Mouse (Mus musculus): ENCODE measurements at regions not wholly inside any gene's neighbourhood (a gene's known extent, or its start where the extent isn't known, plus 50 kb on each side); places are given as distances from the start of the nearest gene placed in this dataset.
A peak's percentile ranks its signal among the peaks of the same experiment; 100 is the strongest.

DNA sequence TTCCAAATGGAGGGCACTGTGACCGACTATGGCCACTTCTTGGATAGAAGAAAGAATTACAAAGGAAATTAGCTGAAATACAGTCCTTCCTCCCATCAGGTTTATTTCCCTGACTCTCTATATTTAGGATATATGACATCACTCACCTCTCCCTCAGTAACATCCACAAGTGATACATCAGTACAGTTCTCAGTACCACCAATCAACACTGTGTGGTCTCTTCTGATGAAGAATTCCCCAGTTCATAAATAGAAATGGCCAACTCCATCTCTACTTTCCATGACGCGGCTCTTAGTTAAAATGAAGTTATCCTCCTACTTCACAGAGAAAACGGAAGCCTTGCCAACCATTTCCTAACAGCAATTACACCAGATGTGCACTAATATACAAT is 208.3 kb upstream of the Dio2 start:
- no peak for DNase-seq

DNA sequence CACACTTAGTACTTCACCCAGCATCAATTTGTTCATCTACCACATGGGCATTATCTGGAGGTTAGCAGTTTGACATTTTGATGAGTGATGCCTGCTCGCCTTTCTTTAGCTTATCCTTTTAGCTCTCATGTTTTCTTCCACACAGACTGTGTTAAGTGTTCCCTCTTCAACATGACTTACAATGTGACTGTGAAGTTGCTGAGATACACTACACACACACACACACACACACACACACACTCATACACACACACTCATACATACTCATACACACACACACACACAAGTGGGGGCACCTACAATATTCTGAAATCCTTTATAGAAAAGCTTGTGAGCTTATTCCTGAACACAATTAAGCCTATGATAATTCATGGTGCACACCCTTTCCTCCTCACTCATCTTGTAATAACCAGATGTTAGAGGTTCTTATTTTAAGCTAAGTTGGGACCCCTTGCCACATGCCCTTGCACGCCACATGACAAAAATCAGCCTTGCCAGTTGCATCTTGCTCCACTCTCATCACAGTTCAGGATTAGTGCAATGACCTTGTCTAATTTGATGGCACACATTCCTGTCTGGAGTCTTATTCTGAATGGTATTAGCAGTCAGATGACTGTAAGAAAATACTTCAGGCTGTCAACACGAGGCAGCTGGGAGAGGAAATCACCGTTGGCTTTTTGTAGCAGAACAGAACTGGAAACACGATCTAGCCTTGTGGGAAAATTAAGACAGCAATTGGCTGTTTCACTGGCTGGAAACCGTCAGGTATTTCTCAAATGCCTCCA is 207.7 kb upstream of the Dio2 start:
- DNase-seq = no peak

DNA sequence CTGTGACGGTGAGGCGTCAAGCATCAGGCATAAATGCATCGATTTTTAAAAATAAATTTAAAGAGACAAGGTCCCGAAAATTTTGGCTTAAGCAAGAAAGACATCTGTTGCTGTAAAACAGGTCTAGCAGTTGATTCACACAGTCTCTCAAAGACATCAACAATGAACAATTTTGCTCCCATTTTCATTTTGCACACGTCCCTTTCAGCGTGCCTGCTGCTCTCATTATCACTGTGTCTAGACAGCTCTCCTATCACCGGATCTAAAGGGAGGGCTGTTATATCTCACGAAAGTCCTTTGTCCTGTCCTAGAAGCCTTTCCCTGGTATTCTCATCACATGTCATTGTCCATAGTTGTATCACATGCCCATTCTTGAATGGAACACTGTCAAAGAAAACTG is 194.4 kb upstream of the Dio2 start:
- no peak for DNase-seq

DNA sequence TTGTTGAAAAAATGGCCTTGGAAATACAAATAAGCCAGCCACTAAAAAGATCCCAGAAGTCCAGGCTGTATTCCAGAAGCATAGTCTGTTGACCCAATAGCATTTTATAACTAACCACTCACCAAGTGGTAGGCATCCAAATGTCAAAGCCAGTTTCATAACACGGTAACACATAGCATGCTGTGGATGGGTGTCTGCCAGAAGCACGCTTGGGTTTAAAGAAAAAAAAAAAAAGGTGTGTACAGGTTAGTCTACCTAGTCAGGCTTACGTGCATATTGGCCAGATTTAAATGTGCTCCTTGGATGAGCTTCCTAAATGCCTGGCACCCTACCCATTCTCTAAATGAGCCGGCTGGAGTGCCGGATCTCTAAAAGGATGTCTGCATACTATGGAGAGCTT is 194.0 kb upstream of the Dio2 start:
- DNase-seq = no peak

DNA sequence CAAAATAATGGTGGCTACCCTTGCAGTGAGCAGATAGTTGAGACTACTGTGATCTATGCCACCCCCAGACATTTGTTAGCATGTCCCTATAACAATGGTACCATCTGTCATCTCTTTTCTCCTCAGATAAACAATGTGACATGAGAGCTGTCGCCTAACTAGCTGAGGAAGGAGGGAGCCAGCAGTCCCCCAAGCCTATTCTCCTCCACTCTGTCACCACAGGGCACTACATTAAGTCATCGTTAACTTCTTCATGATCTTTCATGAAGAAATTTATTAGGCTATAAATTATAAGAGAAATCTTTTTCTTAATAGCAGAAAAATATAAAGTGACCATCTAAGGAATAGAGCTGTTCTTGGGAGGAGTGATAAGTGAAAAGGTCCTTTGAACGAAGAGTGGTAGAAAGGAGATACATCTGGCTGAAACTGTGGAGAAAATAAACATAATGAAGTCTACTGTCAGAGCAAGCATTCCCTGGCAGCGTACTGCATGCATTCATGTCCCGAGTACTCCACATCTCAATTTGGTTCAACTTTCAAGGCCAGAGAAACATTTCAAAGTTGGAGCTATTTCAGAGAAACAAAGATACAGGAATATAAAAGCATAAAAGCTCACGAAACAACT is 192.0 kb upstream of the Dio2 start:
- peak in 1 of 2 experiments; percentile 21 for DNase-seq

DNA sequence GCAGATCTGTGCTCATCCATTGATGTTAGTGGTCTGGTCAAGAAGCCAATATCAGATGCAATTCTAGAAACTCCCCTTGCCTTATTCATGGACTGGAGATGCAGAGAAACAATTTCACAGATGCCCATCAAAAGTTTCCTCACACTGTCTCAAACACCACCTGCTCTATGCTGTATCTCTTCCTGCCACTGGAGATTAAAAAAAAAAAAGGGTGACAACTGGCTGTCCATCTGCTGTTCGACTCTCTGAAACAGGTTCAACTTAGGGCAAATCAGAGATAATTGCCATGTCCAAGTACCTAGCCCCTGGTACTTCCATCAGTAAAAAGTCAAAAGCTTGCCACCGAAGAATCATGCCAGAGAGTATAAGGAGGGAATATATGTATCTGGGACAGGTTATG is 185.4 kb upstream of the Dio2 start:
- no peak for DNase-seq

DNA sequence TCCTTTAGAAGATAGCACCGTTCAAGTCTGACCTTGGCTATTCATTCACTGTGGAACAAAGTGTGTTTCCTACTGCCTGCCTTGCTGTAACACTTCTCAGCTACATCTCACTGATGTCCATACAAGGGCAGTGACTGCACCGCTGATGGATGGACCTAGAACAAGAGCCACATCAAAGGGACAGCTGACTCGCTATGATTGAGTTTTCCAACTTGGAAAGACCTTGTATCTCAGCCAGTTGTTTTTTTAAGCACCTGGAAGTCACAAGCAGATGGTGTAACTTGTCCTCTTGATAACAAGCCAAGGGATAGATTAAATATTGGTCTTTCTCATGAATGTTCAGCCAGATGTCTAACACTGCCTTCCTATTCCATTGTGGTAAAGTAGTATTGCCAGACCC is 184.9 kb upstream of the Dio2 start:
- no peak for DNase-seq

DNA sequence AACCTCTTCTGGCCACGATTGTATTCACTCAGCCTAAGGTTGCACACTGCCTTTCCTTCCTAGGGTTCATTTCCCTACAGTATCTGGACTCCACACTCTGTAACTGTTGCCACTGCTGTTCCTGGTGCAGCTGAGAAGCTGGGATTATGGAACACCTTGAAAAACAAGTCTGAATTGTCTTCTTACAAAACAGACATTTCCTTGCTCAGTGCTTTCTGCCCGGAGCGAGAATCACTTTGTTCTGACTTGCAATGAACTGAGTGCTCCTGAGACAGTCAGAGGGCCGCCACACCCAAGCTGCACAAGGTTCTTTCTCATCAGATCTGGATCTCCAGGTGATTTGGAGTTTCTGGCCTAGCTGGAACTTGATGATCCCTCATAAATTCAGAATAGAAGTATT is 183.0 kb upstream of the Dio2 start:
- no peak for DNase-seq

DNA sequence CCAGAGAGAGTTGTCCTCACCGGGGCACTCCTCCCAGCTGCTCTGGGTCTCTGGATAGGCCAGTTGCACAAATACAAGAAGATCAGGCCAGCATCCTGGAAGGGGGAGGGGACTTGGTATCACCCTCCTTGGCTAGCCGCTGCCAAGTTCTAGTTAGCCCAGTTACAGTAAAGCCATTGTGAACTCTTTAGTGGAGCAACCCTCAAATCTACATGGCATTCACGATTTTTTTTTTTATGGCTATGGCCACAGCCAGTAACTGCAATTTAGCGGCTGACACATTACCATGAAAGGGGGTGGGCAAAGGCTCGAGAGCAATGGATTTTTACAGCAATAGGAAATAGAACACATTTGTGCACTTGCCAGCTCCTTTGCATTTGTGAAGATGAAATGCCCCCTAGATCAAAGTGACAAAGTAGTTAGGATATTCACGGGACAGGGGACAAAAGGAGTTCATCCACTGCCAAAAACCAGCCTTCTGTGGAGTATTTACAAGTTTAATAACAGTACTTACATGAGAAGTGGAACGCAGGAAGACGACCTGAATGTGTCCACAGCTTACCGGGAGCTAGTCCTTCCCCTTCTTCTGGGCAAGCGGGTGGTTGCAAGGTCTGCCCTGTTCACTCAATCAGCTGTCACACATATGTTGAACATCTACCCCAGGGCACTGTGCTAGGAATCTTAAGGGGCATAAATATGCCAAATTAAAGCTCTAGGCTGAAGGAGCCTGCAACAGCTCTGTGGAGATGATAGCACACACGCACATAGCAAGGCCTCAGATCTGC is 177.9 kb upstream of the Dio2 start:
- DNase-seq = no peak

DNA sequence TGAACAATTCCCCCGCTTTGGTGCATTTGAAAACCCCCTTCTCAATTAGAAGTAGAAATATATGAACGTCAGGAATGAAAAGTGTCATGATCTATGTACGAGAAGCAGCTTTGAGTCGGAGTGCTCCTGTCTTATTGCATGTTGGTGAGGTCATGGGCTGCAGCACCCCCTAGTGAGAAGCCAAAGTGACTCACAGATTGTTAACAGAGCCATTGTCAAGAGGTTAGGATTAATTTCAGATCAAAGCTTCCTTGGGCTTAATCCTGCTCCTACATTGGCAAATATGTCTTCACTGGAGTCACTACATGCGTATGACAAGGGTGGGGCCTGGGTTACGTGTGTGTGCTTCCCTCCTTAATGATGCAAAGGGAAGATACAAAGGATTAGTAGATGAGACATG is 165.8 kb upstream of the Dio2 start:
- peak; percentile 32 to 43 for DNase-seq

DNA sequence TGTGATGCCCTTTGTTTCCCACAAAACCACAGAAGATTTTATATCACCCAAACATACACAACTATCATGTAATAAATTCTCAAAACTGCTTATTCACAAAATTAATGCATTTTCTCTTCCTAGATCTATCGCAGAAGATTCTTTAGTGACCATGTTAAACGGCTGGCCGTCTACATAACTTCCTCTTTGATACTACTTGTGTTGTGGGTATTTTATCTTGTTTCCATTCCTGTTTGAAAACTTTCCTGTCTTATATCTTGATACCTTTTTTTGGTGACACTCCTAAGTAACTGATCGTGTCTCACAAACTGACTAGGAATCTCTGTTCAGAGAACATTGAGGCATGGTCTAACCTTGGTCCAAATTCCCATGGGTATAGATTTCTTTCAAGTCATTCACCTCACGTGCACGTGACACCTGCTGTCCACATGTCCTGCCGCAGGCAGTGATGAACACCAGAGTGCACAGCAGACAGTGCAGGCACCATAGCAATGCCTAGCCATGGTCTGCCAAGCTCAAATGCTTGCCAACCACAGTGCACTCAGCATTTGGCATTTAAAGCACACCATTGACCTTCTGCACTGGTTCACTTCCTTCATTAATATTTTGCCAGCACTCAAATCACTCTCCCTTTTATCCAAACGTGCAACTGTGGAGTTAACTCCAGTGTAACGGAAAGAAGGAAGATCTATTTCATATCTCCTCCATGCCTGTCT is 155.6 kb upstream of the Dio2 start:
- DNase-seq = no peak

DNA sequence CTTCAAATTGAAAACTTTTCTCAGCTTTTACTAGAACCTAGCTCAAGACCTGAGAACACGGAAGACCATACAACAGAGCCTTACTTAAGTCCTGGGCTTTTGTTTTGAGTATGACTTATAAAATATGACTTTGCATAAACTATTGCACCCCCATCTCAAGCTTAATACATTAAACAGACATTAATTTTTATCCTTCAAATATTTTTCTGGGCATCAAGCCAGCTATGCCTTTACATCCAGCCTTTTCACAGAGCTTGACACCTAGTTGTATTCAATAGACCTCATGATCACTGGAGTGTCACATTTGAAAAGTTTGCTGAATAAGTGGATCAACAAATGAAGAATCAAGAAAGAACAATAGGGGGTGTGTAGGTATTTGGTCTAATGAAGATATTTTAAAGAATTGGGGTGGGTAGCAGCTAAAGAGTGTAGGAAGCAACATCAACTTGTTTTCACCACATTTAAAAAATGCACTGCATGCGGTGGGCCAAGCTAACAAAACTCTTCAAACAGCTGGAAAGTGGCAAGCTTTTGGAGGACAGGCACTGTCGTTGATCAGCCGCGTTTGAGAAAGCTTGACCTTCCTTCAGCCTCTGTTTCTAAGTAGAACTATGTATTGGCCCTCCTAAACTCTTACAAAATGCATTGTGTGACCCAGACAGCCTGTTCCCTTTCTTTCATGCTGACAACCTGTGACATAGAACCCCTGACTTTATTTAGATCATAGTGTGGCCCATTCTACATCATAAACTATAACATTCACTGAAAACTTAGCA is 138.2 kb upstream of the Dio2 start:
- no peak for DNase-seq

DNA sequence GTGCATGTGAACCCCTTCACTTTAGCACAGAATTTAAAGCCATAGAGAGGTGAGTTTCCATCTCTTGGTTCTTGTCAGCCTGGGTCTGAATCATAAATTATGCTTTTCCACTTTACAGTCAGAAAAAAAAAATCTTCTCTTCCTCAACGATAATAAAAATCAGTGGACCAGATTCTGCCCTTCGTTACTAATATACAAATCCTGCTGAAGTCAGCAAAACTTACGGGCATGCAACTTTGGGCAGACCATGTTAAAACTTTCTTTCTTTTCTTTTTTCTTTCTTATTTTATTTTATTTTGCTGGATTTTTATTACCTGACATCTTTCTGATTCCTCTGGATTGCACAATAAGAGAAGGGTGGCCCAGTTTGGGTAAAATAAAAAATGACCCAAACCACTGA is 136.6 kb upstream of the Dio2 start:
- no peak for DNase-seq

DNA sequence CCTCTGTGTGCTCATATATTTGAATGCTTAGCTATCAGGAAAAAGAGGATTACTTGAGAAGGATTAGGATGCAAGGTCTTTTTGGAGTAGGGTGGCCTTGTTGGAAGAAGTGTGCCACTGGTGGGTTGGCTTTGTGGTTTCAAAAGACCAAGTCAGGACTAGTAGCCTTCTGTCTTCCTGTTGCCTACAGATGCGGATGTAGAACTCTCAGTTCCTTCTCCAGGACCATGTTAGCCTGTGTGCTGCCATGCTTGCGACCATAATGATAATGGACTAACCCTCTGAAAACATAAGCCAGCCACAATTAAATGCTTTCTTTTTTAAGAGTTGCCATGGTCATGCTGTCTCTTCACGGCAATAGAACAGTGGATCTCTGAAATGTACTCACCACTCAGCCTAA is 135.7 kb upstream of the Dio2 start:
- DNase-seq = no peak

DNA sequence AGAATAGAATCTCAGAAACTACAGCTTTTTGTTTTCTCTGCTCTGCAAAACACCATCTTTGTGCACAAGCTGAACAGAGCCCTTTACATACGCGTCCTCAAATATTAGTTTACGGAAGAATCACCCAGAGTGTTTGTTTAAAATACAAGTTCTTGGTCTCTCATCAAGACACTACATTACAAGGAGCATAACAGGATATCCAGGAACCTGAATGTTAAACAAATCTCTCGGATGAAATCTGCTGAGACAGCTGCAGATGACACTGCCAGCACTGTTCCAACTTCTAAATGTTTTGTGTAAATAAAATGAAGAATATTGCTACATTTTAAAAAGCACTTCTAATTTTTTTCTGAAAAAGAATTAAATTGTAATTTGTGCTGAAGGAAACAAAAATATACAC is 128.4 kb upstream of the Dio2 start:
- DNase-seq = no peak

DNA sequence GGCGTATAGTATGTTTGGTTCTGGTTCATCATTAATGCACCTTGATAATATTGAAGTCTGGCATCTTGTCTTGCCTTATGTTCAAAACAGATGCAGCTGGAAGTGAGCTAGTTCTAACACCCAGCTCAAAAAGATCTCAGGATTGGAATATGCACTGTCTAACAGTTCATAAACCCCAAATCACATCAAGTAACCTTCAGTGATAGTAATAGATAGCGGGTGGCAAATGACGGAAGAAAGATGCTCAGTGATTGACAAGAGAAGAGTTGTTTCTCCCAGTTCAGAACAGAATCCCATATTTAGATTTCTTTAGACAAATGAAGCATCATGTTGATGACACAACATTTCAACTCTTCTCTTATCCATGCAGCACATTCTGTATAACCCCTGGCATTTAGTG is 124.4 kb upstream of the Dio2 start:
- no peak for DNase-seq

DNA sequence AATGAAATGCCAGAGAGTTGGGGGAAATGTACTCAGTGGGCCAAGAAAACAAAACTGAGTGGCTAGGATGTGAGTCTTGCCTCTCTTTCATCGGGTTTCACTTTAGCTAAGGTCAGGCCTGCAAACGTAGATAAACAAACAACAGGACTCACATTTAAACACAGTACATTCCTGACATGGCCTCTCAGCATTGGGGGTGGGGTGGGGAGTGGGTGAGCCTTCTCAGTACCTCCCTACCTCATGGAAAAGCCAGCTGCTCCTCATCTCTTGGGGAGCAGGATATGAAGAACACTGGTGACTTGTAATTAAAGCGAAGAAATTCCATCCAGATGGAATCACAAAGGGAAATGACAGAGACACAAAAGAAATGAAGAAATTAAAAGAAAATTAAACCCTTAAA is 119.5 kb upstream of the Dio2 start:
- no peak for DNase-seq

DNA sequence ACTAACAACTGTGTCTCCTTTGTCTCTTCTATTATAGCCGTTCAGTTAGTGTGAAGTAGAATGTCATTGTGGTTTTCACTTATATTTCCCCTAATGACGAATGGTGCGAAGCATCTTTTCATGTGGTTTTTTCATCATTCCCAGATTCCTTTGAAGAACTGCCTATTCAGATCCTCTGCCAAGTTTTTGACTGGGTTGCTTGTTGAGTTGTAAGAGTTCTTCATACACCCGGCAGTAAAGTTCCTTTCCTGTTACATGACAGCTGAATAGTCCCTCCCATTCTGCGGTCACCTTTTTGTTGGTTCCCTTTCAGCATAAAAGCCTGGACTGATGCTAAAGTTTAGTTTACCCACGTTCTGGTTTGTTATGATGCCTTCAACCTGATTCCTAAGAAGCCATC is 72.4 kb upstream of the Dio2 start:
- no peak for DNase-seq

DNA sequence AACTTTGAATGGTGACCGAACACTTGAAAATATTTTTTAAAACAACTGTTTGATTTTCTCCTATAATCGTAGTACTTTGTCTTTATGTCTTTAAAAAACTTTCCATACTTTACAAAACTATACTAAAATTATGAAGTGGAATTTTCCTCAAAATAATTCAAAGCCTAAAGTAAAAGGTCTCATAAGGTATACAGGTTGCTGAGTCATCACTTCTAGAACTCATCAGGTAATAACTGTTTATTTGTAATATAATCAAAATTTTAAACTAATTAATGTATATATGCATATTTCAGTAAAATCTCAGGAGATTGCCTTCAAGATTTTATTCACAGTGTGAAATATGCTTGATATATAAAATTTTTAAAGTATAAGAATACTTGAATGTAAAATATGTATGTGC is 52.3 kb upstream of the Dio2 start:
- DNase-seq = no peak

Measured in lung, postnatal 4 days (tissue).